Mouse (Mus musculus) layer of hippocampus, adult 9-10 months (tissue): ENCODE data around the gene Fam210b.
"Not testable (repeated sequence)": the region's sequence is repeated elsewhere in the genome, so short reads cannot be mapped to it uniquely, and the experiment has no call there.

ENCODE experiments used
- DNase-seq: peaks from one replicate; pipeline ENCODE4 v3.0.0; 2022; ENCODE audit warnings: low spot score

The Fam210b gene

GRCm38 (mm10) chr2:172345258-172345738, at the start of gene Fam210b:
Gene Fam210b, plus strand, starts transcription at chr2:172345565.
- peak; percentile 89 for DNase-seq

DNA sequence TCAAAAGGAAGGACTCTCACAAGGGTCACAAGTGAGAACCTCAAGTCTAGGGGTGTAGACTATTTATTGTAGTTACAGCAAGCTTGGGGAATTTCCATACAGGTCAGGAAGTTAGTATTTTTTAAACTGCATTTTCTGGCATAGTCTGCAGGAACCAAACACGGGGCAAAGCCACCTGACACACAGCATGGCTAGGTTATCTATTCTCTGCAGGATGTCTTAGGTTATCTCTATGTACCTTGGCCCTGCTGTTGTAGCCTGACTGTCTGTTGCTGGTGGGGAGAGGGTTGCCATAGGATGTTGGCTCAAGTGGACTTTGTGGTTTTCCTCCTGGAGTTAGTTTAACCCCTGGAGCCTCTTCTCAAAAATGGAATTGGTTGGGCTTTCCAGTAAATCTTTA, 47.3 kb upstream of the Fam210b start:
- no peak for DNase-seq

DNA sequence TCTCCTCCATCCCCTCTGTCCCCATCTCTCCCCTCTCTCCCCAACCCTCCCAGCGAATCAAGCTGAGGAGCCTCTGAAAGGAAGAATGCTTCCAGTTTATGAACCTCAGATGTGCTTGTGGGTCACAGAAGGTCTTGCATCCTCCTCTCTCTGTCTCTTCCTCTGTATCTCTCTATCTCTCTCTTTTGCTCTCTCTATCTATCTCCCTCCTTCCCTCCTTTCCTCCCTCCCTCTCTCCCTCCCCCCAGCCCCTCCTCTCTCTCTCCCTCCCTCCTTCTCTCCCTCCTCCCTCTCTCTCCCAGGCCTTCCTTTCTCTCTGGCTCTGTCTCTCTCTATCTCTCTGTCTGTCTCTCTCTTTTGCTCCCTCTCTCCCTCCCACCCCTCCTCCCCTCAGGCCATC, 46.8 kb upstream of the Fam210b start:
- no peak for DNase-seq

- no peak for DNase-seq
Measured at GRCm38 (mm10) chr2:172299126-172299921, 46.0 kb upstream of the Fam210b start.

DNA sequence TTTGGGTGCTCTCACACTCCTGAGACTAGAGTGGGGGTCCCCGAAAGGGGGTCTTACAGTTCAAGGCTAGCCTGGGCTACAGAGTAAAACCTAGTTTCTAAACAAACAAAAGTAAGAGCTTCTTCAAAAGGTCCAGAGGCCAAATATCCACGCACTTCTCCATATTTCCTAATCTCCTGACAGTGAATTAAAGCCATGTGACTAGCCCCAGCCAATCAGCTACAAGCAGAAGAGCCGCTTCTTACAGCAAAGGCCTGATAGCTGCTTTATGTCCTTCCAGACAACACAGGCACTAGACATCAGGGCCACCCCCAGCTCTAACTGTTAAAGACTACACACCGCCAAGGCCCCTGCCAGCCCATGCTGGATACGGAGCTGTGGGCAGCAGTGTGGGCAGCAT, 43.0 kb upstream of the Fam210b start:
- DNase-seq, result no peak

DNA sequence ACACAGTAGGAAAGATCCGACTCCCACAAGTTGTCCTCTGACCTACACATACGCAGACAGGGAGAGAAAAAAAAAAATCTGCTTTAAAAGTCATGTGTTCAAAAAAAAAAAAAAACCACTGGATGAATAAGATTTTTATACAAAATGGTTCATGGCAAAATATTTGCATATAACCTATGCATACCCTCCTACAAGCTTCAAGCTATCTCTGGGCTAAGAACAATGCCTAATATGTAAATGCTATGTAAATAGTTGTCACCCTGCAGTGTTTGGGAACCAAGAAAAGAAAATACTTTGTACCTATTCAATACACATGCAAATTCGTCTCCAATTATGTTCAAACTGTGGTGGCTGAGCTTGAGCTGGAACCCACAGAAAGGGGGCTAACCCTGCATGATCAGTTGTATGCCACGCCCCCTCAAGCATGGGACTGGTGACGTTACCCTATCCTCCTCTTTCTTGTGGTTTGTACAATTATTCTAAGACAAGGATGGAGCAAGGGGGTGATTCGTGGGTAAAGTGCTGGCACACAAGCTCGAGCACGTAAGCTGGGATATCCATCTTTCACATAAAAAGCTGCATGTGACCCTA, 41.2 kb upstream of the Fam210b start:
- no peak for DNase-seq

- DNase-seq, result not testable (repeated sequence)
Measured at GRCm38 (mm10) chr2:172305546-172305945, 39.8 kb upstream of the Fam210b start.

DNA sequence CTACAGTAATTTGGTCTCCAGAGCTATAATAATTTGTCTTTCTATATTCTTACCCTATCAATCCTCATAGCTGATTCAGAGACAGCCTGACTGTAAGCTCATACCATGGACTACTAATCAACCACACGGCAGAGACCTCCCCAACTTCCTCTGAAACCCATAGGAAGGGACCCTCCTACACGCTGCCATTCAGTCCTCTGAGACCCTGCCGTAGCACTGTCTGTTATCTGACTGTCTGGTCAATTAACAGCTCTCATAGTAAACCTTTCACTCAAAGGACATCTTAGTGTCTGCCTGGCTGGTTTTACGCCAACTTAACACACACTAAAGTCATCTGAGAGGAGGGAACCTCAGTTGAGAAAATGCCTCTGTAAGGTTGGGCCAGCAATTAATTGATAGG, 38.8 kb upstream of the Fam210b start:
- no peak for DNase-seq

- DNase-seq, result no peak
Measured at GRCm38 (mm10) chr2:172311731-172312130, 33.6 kb upstream of the Fam210b start.

- no peak for DNase-seq
Measured at GRCm38 (mm10) chr2:172320878-172321277, 24.5 kb upstream of the Fam210b start.

DNA sequence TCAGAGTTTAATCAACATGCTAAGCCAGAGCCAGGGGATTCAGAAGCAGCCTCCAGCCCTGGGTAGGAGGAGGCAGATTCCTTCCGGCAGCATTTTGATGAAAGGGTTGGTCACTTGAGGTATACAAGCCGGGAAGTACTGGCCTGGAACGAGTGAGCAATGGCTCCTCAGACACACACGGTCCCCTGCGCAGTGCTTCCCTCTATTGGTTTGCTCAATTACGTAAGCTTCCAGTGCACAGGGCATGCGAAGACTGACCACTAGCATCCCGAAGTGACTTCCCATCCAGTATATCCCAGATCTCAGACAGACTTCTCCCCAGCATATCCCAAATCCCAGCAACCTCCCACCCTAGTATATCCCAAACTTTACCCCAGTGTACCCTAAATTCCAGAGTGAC, 17.1 kb upstream of the Fam210b start:
- DNase-seq, result no peak

- DNase-seq, result peak; percentile 62
Measured at GRCm38 (mm10) chr2:172329179-172329578, 16.2 kb upstream of the Fam210b start.

DNA sequence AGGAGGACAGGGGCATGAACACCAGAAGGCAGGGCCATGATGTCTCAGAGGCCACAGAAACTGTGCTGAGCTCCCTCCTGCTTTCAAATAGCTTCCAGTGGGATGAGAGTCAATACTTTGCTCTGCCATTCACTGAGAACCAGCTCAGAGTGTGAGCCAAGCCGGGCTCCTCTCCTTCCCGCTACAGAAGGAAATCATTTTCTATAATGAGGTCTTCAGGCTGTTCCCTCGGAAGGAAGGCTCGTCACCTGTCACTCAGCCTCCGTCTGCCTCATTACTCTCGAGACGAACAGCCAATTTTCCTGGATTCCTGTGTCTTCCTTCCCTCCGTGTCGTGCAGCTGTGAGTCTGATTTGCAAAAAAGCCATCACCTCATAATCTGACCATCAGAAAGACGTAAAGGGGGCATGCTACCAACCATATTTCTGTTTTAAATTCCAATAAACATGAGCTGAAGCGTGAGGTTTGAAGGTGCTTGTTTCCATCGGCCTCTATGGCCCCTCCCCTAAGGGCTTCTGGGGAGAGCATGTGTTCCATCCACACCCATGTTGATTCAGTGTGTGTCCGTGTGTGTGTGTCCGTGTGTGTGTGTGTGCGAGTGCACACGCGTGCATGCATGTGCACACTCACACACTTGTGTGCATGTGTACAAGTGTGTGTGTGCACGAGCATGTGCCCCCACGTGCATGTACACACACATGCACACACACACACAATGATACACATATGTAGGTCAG, 7.0 kb upstream of the Fam210b start:
- no peak for DNase-seq

- no peak for DNase-seq
Measured at GRCm38 (mm10) chr2:172340936-172341335, 4.4 kb upstream of the Fam210b start.

DNA sequence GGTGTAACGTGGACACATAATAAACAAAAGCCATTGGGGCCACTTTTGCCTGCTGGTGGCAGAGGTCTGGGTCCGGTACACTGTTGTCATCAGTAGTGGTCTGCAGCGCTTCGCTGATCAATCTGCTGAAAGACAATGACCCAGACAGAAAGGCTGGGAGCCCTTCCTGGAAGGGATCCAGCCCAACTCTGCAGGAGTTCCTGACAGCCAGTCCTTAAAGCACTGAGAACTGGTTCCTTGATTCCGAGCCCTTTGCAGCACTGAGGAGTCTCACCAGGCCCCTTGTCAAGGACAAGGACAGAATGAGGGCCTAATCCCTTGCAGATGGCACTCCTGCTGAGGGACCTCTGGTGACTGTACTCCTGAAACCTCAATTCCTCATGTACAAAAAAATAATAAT, 3.8 kb upstream of the Fam210b start:
- DNase-seq, result no peak

- no peak for DNase-seq
Measured at GRCm38 (mm10) chr2:172343751-172344150, 1.6 kb upstream of the Fam210b start.

GRCm38 (mm10) chr2:172344669-172345068, 696 bp upstream of the Fam210b start:
- no peak for DNase-seq

DNA sequence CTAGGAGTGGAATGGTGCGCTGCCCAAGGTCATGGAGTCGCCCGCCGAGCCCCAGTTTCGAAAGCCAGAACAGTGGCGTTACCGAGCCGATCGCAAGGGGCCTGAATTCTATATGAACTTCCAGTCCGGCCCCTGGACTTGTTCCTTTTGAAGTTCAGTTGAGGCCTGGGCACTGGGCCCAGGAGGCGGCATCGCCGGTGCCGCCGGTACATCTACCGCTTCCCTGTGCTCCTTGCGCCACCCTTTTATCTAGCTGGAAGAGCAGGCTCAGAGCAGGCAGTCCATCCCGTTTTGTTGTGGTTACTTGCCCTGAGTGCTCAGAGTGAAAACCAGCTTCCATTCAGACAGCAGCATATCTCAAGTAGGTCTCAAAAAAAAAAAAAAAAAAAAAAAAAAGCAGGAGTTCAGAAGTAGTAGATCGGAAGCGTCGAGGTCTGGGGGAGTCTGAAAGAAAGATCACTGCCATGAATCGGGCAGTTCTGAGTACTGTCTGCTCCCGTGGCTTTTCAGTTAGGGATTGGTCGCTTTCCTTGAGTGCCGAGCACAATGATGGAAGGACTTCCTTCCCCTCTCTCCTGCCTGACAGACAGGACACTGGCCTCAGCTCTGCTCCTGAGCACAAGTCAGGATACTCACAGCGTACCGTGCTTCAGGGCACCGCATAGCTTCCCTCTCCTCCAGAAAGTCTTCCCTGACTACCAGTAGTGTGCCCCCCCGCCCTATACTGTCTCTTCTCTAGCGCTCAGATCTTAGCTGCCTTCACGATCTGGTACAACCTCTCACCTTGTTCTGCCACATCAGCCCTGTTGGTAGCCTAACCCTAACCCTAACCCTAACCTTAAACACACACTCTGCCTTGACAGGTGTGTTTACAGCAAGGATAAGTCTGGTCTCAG, 917 bp downstream of the Fam210b start:
- no peak for DNase-seq

- no peak for DNase-seq
Measured at GRCm38 (mm10) chr2:172346933-172347611, 1.7 kb downstream of the Fam210b start.

DNA sequence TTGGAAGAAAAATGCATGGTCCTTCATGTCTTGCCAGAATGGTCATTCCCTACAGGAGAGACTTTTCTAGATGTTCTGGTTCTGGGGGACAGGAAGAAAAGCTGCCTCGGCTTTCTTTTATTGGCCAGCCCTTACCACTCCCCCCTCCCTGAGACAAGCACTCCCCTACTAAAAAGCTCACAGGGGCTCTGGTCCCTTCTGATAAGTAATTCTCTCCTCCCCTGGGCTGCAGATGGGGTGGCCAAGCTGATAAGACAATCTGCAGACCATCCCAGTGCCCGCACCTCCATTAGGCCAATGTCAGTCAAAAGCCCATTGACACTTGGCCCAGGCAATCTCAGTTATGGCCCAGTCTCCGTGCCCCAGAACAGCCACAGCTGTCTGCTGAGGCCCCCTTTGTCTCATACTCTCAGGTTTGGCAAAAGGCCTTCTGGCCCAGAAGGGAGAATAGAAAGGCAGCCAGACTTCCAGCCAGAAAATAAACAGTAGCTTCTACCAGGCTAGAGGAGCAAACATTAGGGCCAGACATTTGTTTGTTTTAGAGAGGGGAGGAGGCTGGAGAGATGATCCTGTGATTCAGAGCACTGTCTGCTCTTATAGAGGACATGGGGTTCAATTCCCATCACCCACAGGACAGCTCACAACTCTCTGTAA, 3.1 kb downstream of the Fam210b start:
- DNase-seq, result no peak

DNA sequence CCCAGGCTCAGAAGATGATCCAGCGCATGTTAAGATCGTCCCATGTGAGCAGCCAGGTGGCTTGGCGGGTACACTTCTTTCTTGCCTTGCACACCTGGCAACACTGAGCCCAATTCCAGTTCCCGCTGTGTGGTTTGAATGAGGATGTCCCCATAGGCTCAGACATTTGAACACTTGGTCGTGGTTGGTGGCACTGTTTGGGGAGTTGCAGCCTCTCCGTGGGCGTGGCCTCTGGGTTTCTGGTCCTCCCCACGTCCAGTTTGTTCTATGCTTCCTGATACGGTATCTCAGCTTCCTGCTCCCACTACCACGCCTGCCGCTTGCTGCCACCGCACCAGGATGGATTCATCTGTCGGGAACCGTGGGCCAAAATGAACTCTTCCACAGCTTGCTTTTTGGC, 4.4 kb downstream of the Fam210b start:
- no peak for DNase-seq
